27 mouse cellular contexts compared by ENCODE assay signal in the genomic region with DNA sequence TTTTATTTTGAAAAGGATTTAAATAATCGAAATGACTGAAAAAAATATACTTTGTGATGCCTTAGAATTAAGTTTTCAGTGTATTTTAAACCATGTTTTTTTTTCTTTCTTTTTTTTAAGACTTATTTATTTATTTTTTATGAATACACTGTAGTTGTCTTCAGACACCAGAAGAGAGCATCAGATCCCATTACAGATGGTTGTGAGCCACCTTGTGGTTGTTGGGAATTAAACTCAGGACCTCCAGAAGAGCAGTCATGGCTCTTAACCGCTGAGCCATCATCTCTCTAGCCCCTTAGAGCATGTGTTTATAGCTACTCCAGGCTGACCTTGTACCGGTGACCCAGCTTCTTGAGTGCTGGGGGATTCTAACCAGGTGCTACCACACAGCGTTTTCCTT. TPM values are rescaled to one million over a fixed set of nuclear protein-coding genes. Genes with fewer than 3 reads are reported as not detected.
A peak's percentile ranks its signal among the peaks of the same experiment; 100 is the strongest.
DNase-seq lines count a peak whose midpoint lies in the region; ATAC-seq and TF ChIP-seq lines count a peak whose summit lies in the region.
"Had no signal": no experiment of that assay in that cellular context is flagged by ENCODE, and none has a peak within 500 bp of the region (broad histone marks: within the 10 kb centered on the region; RNA-seq: fewer than 3 reads in every experiment).

No protein-coding gene starts in this region.

- 68% methylated on average over 4 of the region's 4 CpGs for WGBS in heart, adult 2 months
- WGBS in neural tube, embryonic 14.5 days = 93% methylated on average over 4 of the region's 4 CpGs

- intact Hi-C loops in heart, adult 2 months (cut with DNase I) = no loop called here

- no peaks in the 10 kb centered on the region for H3K27me3 ChIP-seq in heart, adult 2 months (ENCODE audit: control insufficient read depth, insufficient read depth, low read length)
- H3K27me3 ChIP-seq in neural tube, embryonic 14.5 days (ENCODE audit: control insufficient read depth, insufficient read depth, low read length) = no peaks in the 10 kb centered on the region
- H3K27me3 ChIP-seq: embryonic facial prominence, embryonic 13.5 days; heart, embryonic 13.5 days; limb, embryonic 13.5 days; liver, embryonic 12.5 days; neural tube, embryonic 12.5 days had no signal

- no peak for DNase-seq in heart, adult 2 months
- no peak for DNase-seq in heart, postnatal 4 days
- DNase-seq in layer of hippocampus, adult 2 months (ENCODE audit: low spot score in 2 of 2) = no peak
- DNase-seq in layer of hippocampus, adult 8-10 months (ENCODE audit: low spot score in 2 of 2) = no peak
- DNase-seq in neural tube, embryonic 10.5 days (ENCODE audit: extremely low spot score, low spot score) = no peak
- no peak for DNase-seq in adrenal gland, postnatal 25 days
- DNase-seq: adrenal gland, postnatal 14 days; cerebellum, adult 18-20 months; cerebellum, postnatal 10 days; gastrocnemius, postnatal 14 days; heart, postnatal 36 days; kidney, adult 8-10 months; kidney, postnatal 10 days; lung, adult 18-20 months; lung, postnatal 10 days; midbrain, embryonic 14.5 days; right cerebral cortex, postnatal 4 days had no signal

- no peak overlapping the region for H3K27ac ChIP-seq in heart, adult 2 months
- no peak overlapping the region for H3K27ac ChIP-seq in layer of hippocampus, adult 2 months
- H3K27ac ChIP-seq in neural tube, embryonic 14.5 days (ENCODE audit: low read depth, low read length) = no peak overlapping the region
- H3K27ac ChIP-seq: embryonic facial prominence, embryonic 13.5 days; heart, embryonic 13.5 days; hindbrain, embryonic 14.5 days; limb, embryonic 13.5 days; liver, embryonic 12.5 days; neural tube, embryonic 12.5 days had no signal

- no peaks in the 10 kb centered on the region for H3K9me3 ChIP-seq in neural tube, embryonic 14.5 days (ENCODE audit: control insufficient read depth, low read length)
- H3K9me3 ChIP-seq: embryonic facial prominence, embryonic 13.5 days; heart, embryonic 13.5 days; limb, embryonic 13.5 days; liver, embryonic 12.5 days; neural tube, embryonic 12.5 days had no signal

- H3K79me2 ChIP-seq in heart, adult 2 months (replicated peaks; ENCODE audit: control insufficient read depth, insufficient read depth, low read length) = no peaks in the 10 kb centered on the region

- no peak for TF ChIP-seq POLR2A in heart, adult 2 months (IDR thresholded peaks at IDR 0.05; ENCODE audit: insufficient read depth, low read depth, low read length)

- no peak overlapping the region for H3K4me3 ChIP-seq in heart, adult 2 months
- no peak overlapping the region for H3K4me3 ChIP-seq in layer of hippocampus, adult 2 months
- H3K4me3 ChIP-seq in neural tube, embryonic 14.5 days (ENCODE audit: low read depth, low read length) = no peak overlapping the region
- H3K4me3 ChIP-seq: embryonic facial prominence, embryonic 13.5 days; erythroblast, embryonic 14.5 days; heart, embryonic 13.5 days; limb, embryonic 13.5 days; liver, embryonic 12.5 days; neural tube, embryonic 12.5 days had no signal

- TF ChIP-seq CTCF in heart, adult 2 months (IDR thresholded peaks at IDR 0.05) = 0 out of 2 replicates have a peak, but pooled peaks have one; percentile 16
- peak; percentile 65 for TF ChIP-seq CTCF in layer of hippocampus, adult 2 months (conservative IDR thresholded peaks at IDR 0.05)

- no peaks in the 10 kb centered on the region; the same call in 1 of the 2 replicates for H3K36me3 ChIP-seq in heart, adult 2 months (ENCODE audit: control insufficient read depth, insufficient read depth, low read length)
- H3K36me3 ChIP-seq in neural tube, embryonic 14.5 days (ENCODE audit: control insufficient read depth, insufficient read depth, low read length) = peaks cover 61% of the 10 kb centered on the region

- H3K9ac ChIP-seq in heart, adult 2 months (ENCODE audit: low read depth, low read length) = no peak overlapping the region
- H3K9ac ChIP-seq in neural tube, embryonic 14.5 days (replicated peaks; ENCODE audit: low read depth, low read length) = no peak overlapping the region
- H3K9ac ChIP-seq: embryonic facial prominence, embryonic 13.5 days; heart, embryonic 13.5 days; hindbrain, embryonic 14.5 days; limb, embryonic 13.5 days; liver, embryonic 12.5 days; neural tube, embryonic 12.5 days had no signal

- H3K4me2 ChIP-seq in neural tube, embryonic 14.5 days (ENCODE audit: low read depth, low read length) = no peak overlapping the region
- H3K4me2 ChIP-seq: embryonic facial prominence, embryonic 13.5 days; heart, embryonic 13.5 days; hindbrain, embryonic 14.5 days; limb, embryonic 13.5 days; liver, embryonic 12.5 days; neural tube, embryonic 12.5 days had no signal

- ATAC-seq in neural tube, embryonic 14.5 days (ENCODE audit: low read depth) = 0 out of 2 replicates have a peak, but pooled peaks have one; percentile 38
- ATAC-seq: CD4-positive, CD25-positive, alpha-beta regulatory T cell, adult 4 months; inflammation-experienced regulatory T-cells, adult 6 months had no signal

- no peaks in the 10 kb centered on the region for H3K4me1 ChIP-seq in heart, adult 2 months (ENCODE audit: control insufficient read depth, insufficient read depth, low read length)
- no peaks in the 10 kb centered on the region for H3K4me1 ChIP-seq in neural tube, embryonic 14.5 days (ENCODE audit: control insufficient read depth, insufficient read depth, low read length)
- H3K4me1 ChIP-seq: embryonic facial prominence, embryonic 13.5 days; heart, embryonic 13.5 days; neural tube, embryonic 12.5 days had no signal

- TF ChIP-seq EP300 in heart, adult 2 months (IDR thresholded peaks at IDR 0.05; ENCODE audit: insufficient read depth, low read depth, low read length) = no peak

RNA-seq across cellular contexts. Expression of a gene that starts 24.8 kb away (rescaled TPM):
- total RNA-seq in heart, adult 2 months (2021) = 10 to 100 TPM; 37.8 to 43.1 TPM
- polyA plus RNA-seq in heart, adult 2 months (2012; rRNA removed) = 13.4 and 14.9 TPM in 2 replicates
- 10 to 100 TPM; 32.5 to 35.4 TPM for total RNA-seq in heart, postnatal 4 days (2021)
- 10 to 100 TPM; 88.5 to 89.2 TPM for total RNA-seq in layer of hippocampus, adult 2 months (2021)
- 10 to 100 TPM; 78.1 to 87.8 (median 84.3) TPM for total RNA-seq in layer of hippocampus, adult 8-10 months (2022)
- polyA plus RNA-seq in neural tube, embryonic 14.5 days (2014; fragmentation: Nextera tagmentation; extraction: Ambion mirVana) = 55.8 and 61.7 TPM in 2 replicates
- total RNA-seq in adrenal gland, postnatal 25 days (2021) = 36.4 and 40.3 TPM in 2 replicates

RNA-seq across cellular contexts. Expression of a gene that starts 24.9 kb away (rescaled TPM):
- total RNA-seq in heart, adult 2 months (2021) = 10 to 100 TPM; 13.2 to 14.1 TPM
- polyA plus RNA-seq in heart, adult 2 months (2012; rRNA removed) = 7.3 and 11.5 TPM in 2 replicates
- total RNA-seq in heart, postnatal 4 days (2021) = 10 to 100 TPM; 15.2 to 17.0 TPM
- total RNA-seq in layer of hippocampus, adult 2 months (2021) = 10 to 100 TPM; 30.3 to 31.1 TPM
- 10 to 100 TPM; 25.5 to 31.1 (median 28.5) TPM for total RNA-seq in layer of hippocampus, adult 8-10 months (2022)
- 37.5 and 39.4 TPM in 2 replicates for polyA plus RNA-seq in neural tube, embryonic 14.5 days (2014; fragmentation: Nextera tagmentation; extraction: Ambion mirVana)
- total RNA-seq in adrenal gland, postnatal 25 days (2021) = 15.3 and 18.5 TPM in 2 replicates
